Mouse (Mus musculus): Measurements from ENCODE around the gene Catsper1.

GRCm38 (mm10) chr19:5306968-5307734 is 28.4 kb upstream of the Catsper1 start:
- TF ChIP-seq GATA1 (IDR thresholded peaks at IDR 0.05; ENCODE audit: borderline replicate concordance, low read length), result no peak
- no peak for TF ChIP-seq FLI1 (IDR thresholded peaks at IDR 0.05; ENCODE audit: low read length)

Data from megakaryocyte, embryonic 14.5 days (primary cell).